In genomic region chr2:32574497-32574896, GRCm38 (mm10) we compare ENCODE assay signal across 8 mouse cellular contexts. TPM values are rescaled to one million over a fixed set of nuclear protein-coding genes. Genes with fewer than 3 reads are reported as not detected.
DNase-seq lines count a peak whose midpoint lies in the region; ATAC-seq and TF ChIP-seq lines count a peak whose summit lies in the region.

TSS of gene Pip5kl1 (plus strand) at chr2:32574797.

- no peak for ATAC-seq in megakaryocyte, adult 5-6 weeks (ENCODE audit: poor library complexity, severe bottlenecking)
- no peak for ATAC-seq in limb, embryonic 15.5 days (ENCODE audit: insufficient number of reproducible peaks, low FRiP score, low TSS enrichment, low read depth)
- no peak for ATAC-seq in stomach, embryonic 16.5 days (ENCODE audit: insufficient read depth, low FRiP score)
- ATAC-seq in granulocyte monocyte progenitor cell, adult 5-6 weeks (replicated peaks; ENCODE audit: poor library complexity, severe bottlenecking), result no peak

- H3K4me3 ChIP-seq in cerebellum, adult 2 months (replicated peaks; ENCODE audit: insufficient read depth, low read depth, low read length), result peak within 1 kb of the TSS; percentile 61
- H3K4me3 ChIP-seq in megakaryocyte, embryonic 14.5 days (replicated peaks), result peak within 1 kb of the TSS; percentile 48
- H3K4me3 ChIP-seq in limb, embryonic 15.5 days, result peak within 1 kb of the TSS; percentile 41
- H3K4me3 ChIP-seq in stomach, embryonic 16.5 days (replicated peaks; ENCODE audit: low read length), result peak within 1 kb of the TSS; percentile 42

- H3K27me3 ChIP-seq in cerebellum, adult 2 months (ENCODE audit: control insufficient read depth, insufficient read depth, low read length), result no peaks in the 10 kb centered on the region
- peaks cover 41% of the 10 kb centered on the region for H3K27me3 ChIP-seq in megakaryocyte, embryonic 14.5 days (replicated peaks)
- peaks cover 16% of the 10 kb centered on the region; the same call in 1 of the 2 replicates for H3K27me3 ChIP-seq in limb, embryonic 15.5 days
- H3K27me3 ChIP-seq in stomach, embryonic 16.5 days (ENCODE audit: control insufficient read depth, insufficient read depth, low read length), result peaks cover 12% of the 10 kb centered on the region

- TF ChIP-seq CTCF in cerebellum, adult 2 months (IDR thresholded peaks at IDR 0.05; ENCODE audit: borderline replicate concordance, insufficient read depth, low read depth, low read length), result no peak

- no peaks in the 10 kb centered on the region for H3K9me3 ChIP-seq in megakaryocyte, embryonic 14.5 days
- no peaks in the 10 kb centered on the region for H3K9me3 ChIP-seq in limb, embryonic 15.5 days
- no peaks in the 10 kb centered on the region for H3K9me3 ChIP-seq in stomach, embryonic 16.5 days (replicated peaks; ENCODE audit: control insufficient read depth, low read length)

- H3K4me2 ChIP-seq in limb, embryonic 15.5 days, result peak within 1 kb of the TSS; percentile 94
- peak within 1 kb of the TSS; percentile 74 for H3K4me2 ChIP-seq in stomach, embryonic 16.5 days (ENCODE audit: low read depth, low read length)

- WGBS in cerebellum, adult 2 months, result 74% methylated on average over 6 of the region's 6 CpGs
- WGBS in limb, embryonic 15.5 days, result 80% methylated on average over 6 of the region's 6 CpGs
- WGBS in stomach, embryonic 16.5 days, result 70% methylated on average over 6 of the region's 6 CpGs

- H3K9ac ChIP-seq in limb, embryonic 15.5 days, result no peak within 1 kb of the TSS
- H3K9ac ChIP-seq in stomach, embryonic 16.5 days (ENCODE audit: low read length), result peak within 1 kb of the TSS; percentile 56

- TF ChIP-seq POLR2A in cerebellum, adult 2 months (IDR thresholded peaks at IDR 0.05; ENCODE audit: borderline replicate concordance, insufficient read depth, low read length), result no peak

- H3K4me1 ChIP-seq in cerebellum, adult 2 months (ENCODE audit: control insufficient read depth, insufficient read depth, low read length), result peaks cover 8% of the 10 kb centered on the region; the same call in 1 of the 2 replicates
- peaks cover 58% of the 10 kb centered on the region for H3K4me1 ChIP-seq in megakaryocyte, embryonic 14.5 days
- H3K4me1 ChIP-seq in limb, embryonic 15.5 days, result peaks cover 37% of the 10 kb centered on the region
- H3K4me1 ChIP-seq in stomach, embryonic 16.5 days (ENCODE audit: control insufficient read depth, insufficient read depth, low read length), result peaks cover 14% of the 10 kb centered on the region

- DNase-seq in cerebellum, adult 2 months, result no peak
- DNase-seq in cerebellum, adult 8-10 months, result no peak
- no peak for DNase-seq in lung, postnatal 25 days (ENCODE audit: low spot score)

- peaks cover 28% of the 10 kb centered on the region for H3K36me3 ChIP-seq in megakaryocyte, embryonic 14.5 days (replicated peaks; ENCODE audit: low read length)
- peaks cover 18% of the 10 kb centered on the region for H3K36me3 ChIP-seq in limb, embryonic 15.5 days
- H3K36me3 ChIP-seq in stomach, embryonic 16.5 days (ENCODE audit: control insufficient read depth, insufficient read depth, low read length), result no peaks in the 10 kb centered on the region

- peak within 1 kb of the TSS; percentile 2; the same call in 1 of the 2 replicates for H3K27ac ChIP-seq in cerebellum, adult 2 months (ENCODE audit: insufficient read depth, low read length)
- no peak within 1 kb of the TSS for H3K27ac ChIP-seq in limb, embryonic 15.5 days
- no peak within 1 kb of the TSS for H3K27ac ChIP-seq in stomach, embryonic 16.5 days (ENCODE audit: low read length)

RNA-seq across cellular contexts. Expression of gene Pip5kl1, which starts in this region (rescaled TPM):
- 25.2 and 28.4 TPM in 2 replicates for polyA plus RNA-seq in cerebellum, adult 2 months (2012; rRNA removed)
- polyA plus RNA-seq in megakaryocyte, embryonic 14.5 days (2012; ENCODE audit: insufficient read depth, low replicate concordance), result not detected in 2 replicates
- total RNA-seq in megakaryocyte, adult 5-6 weeks (2015), result 0.31 TPM in 1 of 2 replicates, not detected in the other
- not detected in 2 replicates for total RNA-seq in megakaryocyte, adult 5-6 weeks (2017)
- polyA plus RNA-seq in limb, embryonic 15.5 days (2015; fragmentation: Nextera tagmentation; extraction: Ambion mirVana), result 0.12 and 0.82 TPM in 2 replicates
- 0.56 and 0.67 TPM in 2 replicates for polyA plus RNA-seq in stomach, embryonic 16.5 days (2015; fragmentation: Nextera tagmentation; extraction: Ambion mirVana)
- 1.8 TPM in 1 of 2 replicates, not detected in the other for total RNA-seq in granulocyte monocyte progenitor cell, adult 5-6 weeks (2014; fragmentation: Nextera tagmentation)
- total RNA-seq in granulocyte monocyte progenitor cell, adult 5-6 weeks (2017), result not detected in 2 replicates

Comparison
In these comparisons a context has a peak if more than half of its experiments do, and no peak if none do; other contexts are left out.
1. RNA of gene Pip5kl1 (polyA plus RNA-seq): 25.2 to 28.4 TPM in cerebellum, adult 2 months; 0.56 to 0.67 TPM in stomach, embryonic 16.5 days, 0.12 to 0.82 TPM in limb, embryonic 15.5 days and not detected in megakaryocyte, embryonic 14.5 days; every median in the first group is over 10 times any median in the second.
2. Peak in every context shown above with its lines, with median percentiles within 50 percentile points of each other: H3K4me3 ChIP-seq.